Comparison of ENCODE assay signal across 1 mouse cellular context in genomic region chr9:21131059-21131956, GRCm38 (mm10).
A peak's percentile ranks its signal among the peaks of the same experiment; 100 is the strongest.
TF ChIP-seq lines count a peak whose summit lies in the region.

TSS of gene Tyk2 (minus strand) at chr9:21131243.

TF ChIP-seq in CH12.LX, 34 proteins besides CTCF, POLR2A, EP300 and RAD21 (continued from another document):
- TF ChIP-seq JUN (IDR thresholded peaks at IDR 0.05; ENCODE audit: insufficient read depth, low read depth, low read length) (no peak), GABPA (IDR thresholded peaks at IDR 0.05; ENCODE audit: insufficient replicate concordance, low read depth, low read length) (no peak; the same call in 1 of the 2 replicates), ZKSCAN1 (IDR thresholded peaks at IDR 0.05; ENCODE audit: borderline replicate concordance, low read depth, low read length) (no peak), SMC3 (IDR thresholded peaks at IDR 0.05; ENCODE audit: low read depth, low read length) (no peak), ELF1 (IDR thresholded peaks at IDR 0.05; ENCODE audit: low read depth, low read length) (peak; percentile 100), ZMIZ1 (IDR thresholded peaks at IDR 0.05; ENCODE audit: low read depth, low read length) (no peak; the same call in 1 of the 2 replicates), USF1 (IDR thresholded peaks at IDR 0.05; ENCODE audit: low read depth, low read length) (no peak), KAT2A (IDR thresholded peaks at IDR 0.05; ENCODE audit: insufficient replicate concordance, low read length) (peak; percentile 87; the same call in 1 of the 2 replicates), PAX5 (IDR thresholded peaks at IDR 0.05; ENCODE audit: low read length) (no peak), HCFC1 (IDR thresholded peaks at IDR 0.05; ENCODE audit: low read depth, low read length) (peak; percentile 92), MAFK (IDR thresholded peaks at IDR 0.05; ENCODE audit: insufficient replicate concordance, low read length) (no peak)
